Mouse (Mus musculus) heart, postnatal 0 days (tissue): ENCODE measurements around the gene 1700029J07Rik. TPM values are rescaled to one million over a fixed set of nuclear protein-coding genes. Genes with fewer than 3 reads are reported as not detected.

Experiments
- ATAC-seq: fragments of 200-750 bp; cut with Nextera tagmentation; 2 replicates; pipeline ENCODE4 v1.8.0; 2017; ENCODE audit warnings: low read depth, moderate number of reproducible peaks, moderate library complexity; ENCODE audit not compliant: insufficient read depth
- DNase-seq: peaks from one replicate; pipeline ENCODE4 v3.0.0-alpha.2; 2016; ENCODE audit warnings: low spot score
- H3K27ac ChIP-seq: fragments of 300-500 bp; sonication (generic); 2 replicates; pipeline ENCODE4 v1.5.1; 2014; ENCODE audit warnings: low read depth, mild to moderate bottlenecking
- H3K27me3 ChIP-seq: fragments of 300-500 bp; sonication (generic); 2 replicates; pipeline ENCODE4 v1.6.1; 2014; ENCODE audit warnings: low read length, mixed read lengths; ENCODE audit not compliant: control insufficient read depth, insufficient read depth
- H3K36me3 ChIP-seq: fragments of 300-500 bp; sonication (generic); replicated peaks from 2 replicates; pipeline ENCODE4 v1.6.1; 2014; ENCODE audit warnings: low read length, mixed read lengths; ENCODE audit not compliant: control insufficient read depth, insufficient read depth
- H3K4me1 ChIP-seq: fragments of 300-500 bp; sonication (generic); 2 replicates; pipeline ENCODE4 v1.6.1; 2014; ENCODE audit warnings: antibody characterized with exemption; ENCODE audit not compliant: control insufficient read depth, insufficient read depth
- H3K4me2 ChIP-seq: fragments of 300-500 bp; sonication (generic); 2 replicates; pipeline ENCODE4 v1.6.1; 2014; ENCODE audit warnings: low read depth, mild to moderate bottlenecking, low read length, moderate library complexity
- H3K4me3 ChIP-seq: fragments of 300-500 bp; sonication (generic); 2 replicates; pipeline ENCODE4 v1.5.1; 2014; ENCODE audit warnings: low read depth, low read length
- H3K9ac ChIP-seq: fragments of 300-500 bp; sonication (generic); replicated peaks from 2 replicates; pipeline ENCODE4 v1.6.1; 2014; ENCODE audit warnings: low read depth, low read length, mixed read lengths
- H3K9me3 ChIP-seq: fragments of 300-500 bp; sonication (generic); replicated peaks from 2 replicates; pipeline ENCODE4 v1.6.1; 2016; ENCODE audit warnings: low read length; ENCODE audit not compliant: control insufficient read depth
- CTCF ChIP-seq: IDR thresholded peaks from 2 replicates; pipeline ENCODE4 v1.5.1; 2016; ENCODE audit warnings: antibody characterized with exemption, control low read depth, low read depth
- EP300 ChIP-seq: IDR thresholded peaks from 2 replicates; pipeline ENCODE4 v1.6.1; 2016; ENCODE audit warnings: antibody characterized with exemption, low read depth
- WGBS: fragments of 180-500 bp; shearing (Covaris S2); extraction: QIAGEN DNeasy Blood & Tissue Kit; methylation state at CpG from one replicate; pipeline ENCODE4 v1.1.7; 2014; 5-methylcytosine and 5-hydroxymethylcytosine counted together
- polyA plus RNA-seq: library from polyadenylated mRNA; unstranded; fragments of >200 nt; fragmentation: Nextera tagmentation; extraction: Ambion mirVana; gene quantifications from 2 replicates; pipeline ENCODE4 v1.2.1, GENCODE M21; 2015
- total RNA-seq: library from RNA; depleted of rRNA; stranded (reverse); fragments of >200 nt; gene quantifications from 2 replicates; pipeline ENCODE4 v1.2.3, GENCODE M21; 2014; ENCODE audit warnings: low replicate concordance; rRNA removed

Gene 1700029J07Rik
- total and polyA plus RNA-seq, 2 experiments from 2014 or later = 1.3 TPM; not detected in 1

DNA sequence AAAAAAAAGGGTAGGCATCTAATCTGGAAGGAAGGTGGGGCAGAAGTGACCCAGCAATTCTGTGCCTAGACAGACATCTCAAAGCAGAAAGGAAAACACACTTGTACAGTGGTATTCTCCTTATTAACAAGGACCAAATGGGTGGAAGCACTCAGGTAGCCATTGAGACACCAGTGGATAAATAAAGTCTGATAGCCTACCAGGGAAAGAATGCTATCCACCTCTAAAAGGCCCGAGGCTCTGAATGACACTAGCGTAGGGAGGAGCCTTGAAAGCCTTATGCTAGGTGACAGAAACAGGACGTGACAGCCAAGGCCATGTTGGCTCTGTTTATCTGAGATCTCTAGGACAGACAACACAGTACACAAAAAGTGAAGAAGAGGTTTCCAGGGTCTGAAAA lies 58.6 kb downstream of the 1700029J07Rik start:
- WGBS = 55% methylated on average over 3 of the region's 3 CpGs
- peaks cover 42% of the 10 kb centered on the region for H3K36me3 ChIP-seq
- H3K27ac ChIP-seq = peak overlapping the region; percentile 67

DNA sequence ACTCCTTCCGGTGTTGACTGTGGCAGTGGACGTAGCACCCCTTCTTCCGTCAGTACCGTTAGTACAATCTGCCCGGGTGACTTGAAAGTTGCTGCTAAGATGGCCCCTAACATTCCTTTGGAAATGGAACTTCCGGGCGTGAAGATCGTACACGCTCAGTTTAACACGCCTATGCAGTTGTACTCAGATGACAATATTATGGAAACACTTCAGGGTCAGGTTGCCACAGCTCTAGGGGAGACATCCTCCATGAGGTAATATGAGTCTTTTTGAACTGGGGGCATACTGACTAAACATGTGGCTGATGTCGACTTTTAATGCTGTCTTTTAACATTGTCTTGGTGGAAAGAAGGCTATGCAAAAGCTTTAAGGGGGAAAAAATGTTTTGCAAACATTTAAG lies 61.3 kb downstream of the 1700029J07Rik start:
- H3K9ac ChIP-seq = no peak overlapping the region
- H3K27me3 ChIP-seq = no peaks in the 10 kb centered on the region
- H3K9me3 ChIP-seq = no peaks in the 10 kb centered on the region
- H3K4me1 ChIP-seq = no peaks in the 10 kb centered on the region
- DNase-seq (no peak), ATAC-seq (no peak)
- H3K36me3 ChIP-seq = peaks cover 30% of the 10 kb centered on the region
- WGBS = 90% methylated on average over 11 of the region's 11 CpGs
- H3K4me2 ChIP-seq = no peak overlapping the region
- no peak overlapping the region for H3K27ac ChIP-seq
- H3K4me3 ChIP-seq = no peak overlapping the region
- TF ChIP-seq CTCF = no peak
- no peak for TF ChIP-seq EP300

More for the DNA sequence above, 58.6 kb downstream of the 1700029J07Rik start:
- peak; percentile 5; the same call in 1 of the 2 replicates for ATAC-seq
- Histone ChIP-seq H3K4me1 (no peaks in the 10 kb centered on the region), H3K9ac (no peak overlapping the region), H3K9me3 (no peaks in the 10 kb centered on the region), H3K4me2 (0 out of 2 replicates have a peak overlapping the region, but pooled peaks have one; percentile 32), H3K27me3 (no peaks in the 10 kb centered on the region), H3K4me3 (no peak overlapping the region)
- DNase-seq = no peak
- TF ChIP-seq EP300 (no peak), CTCF (no peak)

DNA sequence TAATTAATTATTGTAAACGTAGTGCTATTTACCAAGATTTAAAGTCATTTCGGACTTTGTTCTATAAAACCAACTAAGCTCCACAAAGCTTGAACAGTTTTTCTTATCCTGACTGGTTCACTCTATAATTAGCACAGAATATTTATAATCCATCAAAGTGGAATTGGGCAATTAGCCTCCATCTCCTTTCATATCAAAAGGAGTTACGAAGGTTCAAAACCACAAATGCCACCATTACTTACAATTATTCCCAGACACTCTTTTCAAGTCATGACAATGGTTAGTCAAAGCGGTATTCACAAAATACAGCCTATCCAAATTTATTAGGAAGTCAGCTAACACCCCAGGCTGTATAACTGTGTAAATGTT lies 68.8 kb downstream of the 1700029J07Rik start:
- H3K27ac ChIP-seq = no peak overlapping the region
- 94% methylated on average over 4 of the region's 4 CpGs for WGBS
- no peaks in the 10 kb centered on the region for H3K9me3 ChIP-seq
- ATAC-seq = no peak
- peaks cover 18% of the 10 kb centered on the region; the same call in 1 of the 2 replicates for H3K36me3 ChIP-seq
- no peak for TF ChIP-seq CTCF
- no peak for TF ChIP-seq EP300
- H3K4me3 ChIP-seq = no peak overlapping the region
- no peaks in the 10 kb centered on the region for H3K27me3 ChIP-seq
- H3K4me2 ChIP-seq = no peak overlapping the region
- DNase-seq = no peak
- H3K4me1 ChIP-seq = peaks cover 17% of the 10 kb centered on the region
- H3K9ac ChIP-seq = no peak overlapping the region

DNA sequence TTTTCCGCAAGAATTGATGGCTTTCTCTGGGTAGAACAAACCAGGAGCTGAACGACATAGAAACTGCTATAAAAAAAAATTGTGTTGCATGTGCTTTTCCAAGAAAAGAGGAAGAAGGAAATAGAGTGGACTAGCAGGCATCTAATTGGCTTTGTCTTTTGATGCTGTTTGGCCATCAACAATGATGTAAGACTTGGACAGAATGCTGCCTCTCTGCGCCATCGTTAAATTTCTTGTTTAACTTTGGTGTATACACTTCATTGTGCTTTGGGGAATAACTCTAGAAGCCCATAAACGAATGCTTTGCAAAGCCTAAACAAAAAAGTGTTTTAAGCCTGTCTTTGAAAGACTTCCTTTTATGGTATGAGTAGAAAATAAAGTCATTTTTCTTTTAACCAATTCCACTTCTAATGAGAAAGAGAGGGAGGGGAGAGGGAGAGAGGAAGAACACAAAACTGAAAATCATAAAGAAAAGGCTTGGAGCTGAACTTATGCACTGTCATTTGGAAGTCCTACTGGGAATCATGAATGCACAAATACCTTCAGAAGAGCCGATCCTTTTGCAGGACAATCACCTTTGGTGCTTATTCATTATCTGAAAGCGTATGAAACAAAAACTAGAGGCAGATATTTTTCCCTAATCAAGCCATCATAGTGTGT lies 69.3 kb downstream of the 1700029J07Rik start:
- 88% methylated on average over 7 of the region's 7 CpGs for WGBS

DNA sequence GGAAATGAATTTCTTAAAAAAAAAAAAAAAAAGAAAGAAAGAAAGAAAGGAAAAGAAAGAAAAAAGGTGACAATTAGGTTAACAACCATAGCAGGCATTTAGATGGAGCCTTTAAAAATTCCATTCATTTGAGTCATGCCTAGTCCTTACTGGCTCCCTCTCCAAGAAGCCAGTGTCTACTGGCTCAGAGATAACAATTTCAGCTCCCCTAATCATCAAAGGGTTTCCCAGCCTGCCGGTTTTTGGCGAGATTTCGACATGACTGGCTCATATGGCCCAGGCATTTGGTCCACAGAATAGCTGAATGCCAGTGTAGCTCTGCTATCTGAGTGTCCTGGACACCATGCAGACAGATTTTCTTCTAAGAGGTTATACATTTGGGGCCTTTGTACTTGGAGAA lies 71.4 kb downstream of the 1700029J07Rik start:
- H3K4me1 ChIP-seq = peaks cover 17% of the 10 kb centered on the region
- peak; percentile 46 for DNase-seq
- peaks cover 15% of the 10 kb centered on the region; the same call in 1 of the 2 replicates for H3K36me3 ChIP-seq
- peak overlapping the region; percentile 12 for H3K27ac ChIP-seq
- H3K4me2 ChIP-seq = no peak overlapping the region
- no peaks in the 10 kb centered on the region for H3K27me3 ChIP-seq
- 5% methylated on average over 3 of the region's 3 CpGs for WGBS
- no peak overlapping the region for H3K4me3 ChIP-seq
- no peak for TF ChIP-seq CTCF
- TF ChIP-seq EP300 = no peak
- no peaks in the 10 kb centered on the region for H3K9me3 ChIP-seq
- ATAC-seq = 0 out of 2 replicates have a peak, but pooled peaks have one; percentile 15
- no peak overlapping the region for H3K9ac ChIP-seq

More for the DNA sequence above, 69.3 kb downstream of the 1700029J07Rik start:
- Histone ChIP-seq H3K4me2 (no peak overlapping the region), H3K36me3 (peaks cover 18% of the 10 kb centered on the region; the same call in 1 of the 2 replicates), H3K4me1 (peaks cover 17% of the 10 kb centered on the region), H3K9ac (no peak overlapping the region), H3K4me3 (no peak overlapping the region), H3K27ac (no peak overlapping the region), H3K9me3 (no peaks in the 10 kb centered on the region), H3K27me3 (no peaks in the 10 kb centered on the region)
- ATAC-seq (no peak), DNase-seq (no peak)
- TF ChIP-seq EP300 = no peak
- TF ChIP-seq CTCF = no peak

Other genes with a start within 250 kb of the 1700029J07Rik start
- 128 and 168 TPM in 2 replicates for gene Pdlim3, start 89.8 kb downstream of the 1700029J07Rik start, total RNA-seq
- gene Pdlim3, start 89.8 kb downstream of the 1700029J07Rik start, polyA plus RNA-seq = 125 and 127 TPM in 2 replicates
- not detected in 2 replicates for gene Ccdc110, start 40.6 kb downstream of the 1700029J07Rik start, total RNA-seq
- gene Ccdc110, start 40.6 kb downstream of the 1700029J07Rik start, polyA plus RNA-seq = not detected in 2 replicates
- 16.9 and 47.4 TPM in 2 replicates for gene Ufsp2, start 276 bp upstream of the 1700029J07Rik start, total RNA-seq
- 59.5 and 61.4 TPM in 2 replicates for gene Ufsp2, start 276 bp upstream of the 1700029J07Rik start, polyA plus RNA-seq
- gene Lrp2bp, start 24.1 kb upstream of the 1700029J07Rik start, total RNA-seq = 0.08 and 0.99 TPM in 2 replicates
- 0.36 and 0.65 TPM in 2 replicates for gene Lrp2bp, start 24.1 kb upstream of the 1700029J07Rik start, polyA plus RNA-seq
- 1.2 and 42.2 TPM in 2 replicates for gene Ankrd37, start 30.5 kb upstream of the 1700029J07Rik start, total RNA-seq
- 10.2 and 14.3 TPM in 2 replicates for gene Ankrd37, start 30.5 kb upstream of the 1700029J07Rik start, polyA plus RNA-seq
- 13.7 and 14.8 TPM in 2 replicates for gene Cfap97, start 176.5 kb upstream of the 1700029J07Rik start, total RNA-seq
- 22.0 and 22.4 TPM in 2 replicates for gene Cfap97, start 176.5 kb upstream of the 1700029J07Rik start, polyA plus RNA-seq
- 14.7 and 28.0 TPM in 2 replicates for gene Snx25, start 176.9 kb upstream of the 1700029J07Rik start, total RNA-seq
- 2.4 and 4.0 TPM in 2 replicates for gene Snx25, start 176.9 kb upstream of the 1700029J07Rik start, polyA plus RNA-seq
- gene Slc25a4, start 236.0 kb upstream of the 1700029J07Rik start, total RNA-seq = 6,222 and 7,450 TPM in 2 replicates
- gene Slc25a4, start 236.0 kb upstream of the 1700029J07Rik start, polyA plus RNA-seq = 6,522 and 6,528 TPM in 2 replicates